Mouse (Mus musculus): Measurements from ENCODE around the gene Efcc1. TPM values are rescaled to one million over a fixed set of nuclear protein-coding genes. Genes with fewer than 3 reads are reported as not detected.

The Efcc1 gene
- polyA plus RNA-seq, 1 experiment = 14.5 TPM

GRCm38 (mm10) chr6:87774909-87775308 is 44.2 kb downstream of the Efcc1 start:
- DNase-seq = no peak
- TF ChIP-seq CTCF (IDR thresholded peaks at IDR 0.05; ENCODE audit: insufficient read depth, low read length) (no peak), POLR2A (IDR thresholded peaks at IDR 0.05; ENCODE audit: borderline replicate concordance, extremely low read depth, low read depth, low read length) (no peak)
- WGBS = 71% methylated on average over 9 of the region's 9 CpGs
- no peak overlapping the region for H3K4me3 ChIP-seq (replicated peaks; ENCODE audit: extremely low read depth, low read depth, low read length)
- H3K4me1 ChIP-seq (ENCODE audit: control insufficient read depth, insufficient read depth, low read length) = no peaks in the 10 kb centered on the region

DNA sequence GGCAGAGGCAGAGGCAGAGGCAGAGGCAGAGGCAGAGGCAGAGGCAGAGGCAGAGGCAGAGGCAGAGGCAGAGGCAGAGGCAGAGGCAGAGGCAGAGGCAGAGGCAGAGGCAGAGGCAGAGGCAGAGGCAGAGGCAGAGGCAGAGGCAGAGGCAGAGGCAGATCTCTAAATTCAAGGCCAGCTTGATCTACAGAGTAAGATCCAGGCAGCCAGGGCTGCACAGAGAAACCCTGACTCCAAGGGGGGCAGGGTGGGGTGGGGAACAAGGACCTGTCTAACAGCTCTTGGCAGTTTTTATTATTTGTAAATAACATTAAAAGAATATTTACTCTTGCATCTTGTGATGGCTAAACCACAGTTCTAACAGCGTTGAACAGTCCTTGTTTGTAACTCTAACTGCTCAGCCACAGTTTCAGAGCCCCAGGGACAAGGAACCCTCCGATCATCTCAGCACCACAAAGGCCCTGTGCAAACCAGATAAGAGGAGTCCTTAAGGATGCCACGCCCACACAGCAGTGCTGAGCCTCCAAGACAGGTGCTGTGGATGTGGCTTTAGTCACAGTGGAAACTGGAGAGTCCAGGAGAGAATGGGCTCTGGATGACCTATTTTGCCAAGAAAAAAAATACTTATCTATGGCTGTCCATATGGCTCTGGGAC is 45.0 kb downstream of the Efcc1 start:
- TF ChIP-seq POLR2A (IDR thresholded peaks at IDR 0.05; ENCODE audit: borderline replicate concordance, extremely low read depth, low read depth, low read length) (no peak), CTCF (IDR thresholded peaks at IDR 0.05; ENCODE audit: insufficient read depth, low read length) (no peak)
- Histone ChIP-seq H3K4me3 (replicated peaks; ENCODE audit: extremely low read depth, low read depth, low read length) (no peak overlapping the region), H3K4me1 (ENCODE audit: control insufficient read depth, insufficient read depth, low read length) (no peaks in the 10 kb centered on the region)
- DNase-seq = no peak
- 43% methylated on average over 3 of the region's 3 CpGs for WGBS

DNA sequence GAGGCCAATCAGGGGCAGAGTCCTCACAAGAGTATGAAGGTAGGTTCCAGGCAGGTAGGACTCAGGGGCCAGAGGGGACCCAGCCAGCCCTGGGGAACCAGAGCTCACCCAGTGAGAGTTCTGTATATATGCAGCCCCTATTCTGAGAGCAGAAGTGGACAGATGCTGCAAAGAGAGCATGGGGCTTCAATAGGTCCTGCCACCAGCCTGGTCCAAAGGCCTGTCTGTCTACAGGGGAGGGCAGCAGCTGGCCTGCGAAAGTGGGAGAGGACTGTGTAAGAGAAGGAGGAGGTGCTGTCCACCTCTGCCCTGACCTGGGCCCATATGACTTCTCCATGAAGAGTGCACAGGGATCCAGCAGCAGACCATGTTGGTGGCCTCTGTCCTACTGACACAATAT is 46.0 kb downstream of the Efcc1 start:
- 86% methylated on average over 1 of the region's 1 CpGs for WGBS
- TF ChIP-seq POLR2A (IDR thresholded peaks at IDR 0.05; ENCODE audit: borderline replicate concordance, extremely low read depth, low read depth, low read length) (no peak), CTCF (IDR thresholded peaks at IDR 0.05; ENCODE audit: insufficient read depth, low read length) (no peak)
- DNase-seq = no peak
- H3K4me3 ChIP-seq (replicated peaks; ENCODE audit: extremely low read depth, low read depth, low read length) = no peak overlapping the region
- H3K4me1 ChIP-seq (ENCODE audit: control insufficient read depth, insufficient read depth, low read length) = no peaks in the 10 kb centered on the region

- Histone ChIP-seq H3K4me1 (ENCODE audit: control insufficient read depth, insufficient read depth, low read length) (no peaks in the 10 kb centered on the region), H3K4me3 (replicated peaks; ENCODE audit: extremely low read depth, low read depth, low read length) (no peak within 1 kb of the TSS)
- WGBS = 34% methylated on average over 2 of the region's 2 CpGs
- TF ChIP-seq CTCF (IDR thresholded peaks at IDR 0.05; ENCODE audit: insufficient read depth, low read length) (no peak), POLR2A (IDR thresholded peaks at IDR 0.05; ENCODE audit: borderline replicate concordance, extremely low read depth, low read depth, low read length) (no peak)
- no peak for DNase-seq
Measured at GRCm38 (mm10) chr6:87777842-87778241, 47.2 kb downstream of the Efcc1 start, which contains the start of gene Gp9. Gene Gp9, plus strand, starts transcription at chr6:87778072.

DNA sequence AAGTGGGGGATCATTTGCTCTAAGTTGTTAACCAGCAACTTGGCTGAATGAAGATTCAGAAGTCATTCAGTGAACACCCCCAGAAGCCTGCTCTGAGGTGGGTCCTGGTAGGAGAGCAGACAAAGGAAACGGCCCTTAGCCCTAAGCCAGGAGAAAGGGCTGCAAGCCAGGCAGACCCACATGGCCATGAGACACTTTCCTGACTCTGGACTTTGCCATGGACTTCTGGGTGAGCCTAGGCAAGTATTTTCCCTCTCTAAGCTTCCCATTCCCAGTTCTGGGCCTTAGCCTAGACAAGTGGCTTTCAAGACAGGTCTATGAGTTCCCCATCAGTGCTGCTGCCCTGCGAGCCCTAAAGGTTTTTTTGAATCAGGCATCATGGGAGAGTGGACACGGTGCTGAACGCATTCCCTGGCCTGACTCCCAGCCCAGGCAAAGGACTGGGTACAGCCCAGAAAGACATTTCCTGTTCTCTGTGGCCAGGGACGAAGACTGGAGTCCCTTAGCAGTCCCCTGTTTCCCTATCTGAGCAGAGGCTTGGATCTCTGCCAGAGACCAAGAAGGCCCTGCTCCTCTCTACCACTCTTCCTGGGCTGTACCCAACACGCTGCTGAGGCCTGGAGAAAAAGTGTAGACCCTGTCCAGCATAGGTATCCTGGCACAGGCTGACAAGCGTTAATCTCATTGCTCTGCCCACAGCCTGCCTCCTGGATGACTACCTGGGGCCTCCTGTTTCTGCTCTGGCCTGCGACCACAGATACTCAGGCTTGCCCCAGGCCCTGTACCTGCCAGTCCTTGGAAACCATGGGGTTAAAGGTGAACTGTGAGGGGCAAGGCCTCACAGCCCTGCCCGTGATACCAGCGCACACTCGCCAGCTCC is 47.9 kb downstream of the Efcc1 start:
- DNase-seq = no peak
- WGBS = 51% methylated on average over 11 of the region's 11 CpGs
- no peak for TF ChIP-seq CTCF (IDR thresholded peaks at IDR 0.05; ENCODE audit: insufficient read depth, low read length)
- no peak for TF ChIP-seq POLR2A (IDR thresholded peaks at IDR 0.05; ENCODE audit: borderline replicate concordance, extremely low read depth, low read depth, low read length)
- Histone ChIP-seq H3K4me1 (ENCODE audit: control insufficient read depth, insufficient read depth, low read length) (no peaks in the 10 kb centered on the region), H3K4me3 (replicated peaks; ENCODE audit: extremely low read depth, low read depth, low read length) (no peak overlapping the region)

GRCm38 (mm10) chr6:87779174-87780165 is 48.8 kb downstream of the Efcc1 start:
- H3K4me1 ChIP-seq (ENCODE audit: control insufficient read depth, insufficient read depth, low read length) = no peaks in the 10 kb centered on the region
- no peak for TF ChIP-seq POLR2A (IDR thresholded peaks at IDR 0.05; ENCODE audit: borderline replicate concordance, extremely low read depth, low read depth, low read length)
- TF ChIP-seq CTCF (IDR thresholded peaks at IDR 0.05; ENCODE audit: insufficient read depth, low read length) = peak; percentile 37
- 86% methylated on average over 11 of the region's 11 CpGs for WGBS
- no peak overlapping the region for H3K4me3 ChIP-seq (replicated peaks; ENCODE audit: extremely low read depth, low read depth, low read length)
- DNase-seq = no peak

DNA sequence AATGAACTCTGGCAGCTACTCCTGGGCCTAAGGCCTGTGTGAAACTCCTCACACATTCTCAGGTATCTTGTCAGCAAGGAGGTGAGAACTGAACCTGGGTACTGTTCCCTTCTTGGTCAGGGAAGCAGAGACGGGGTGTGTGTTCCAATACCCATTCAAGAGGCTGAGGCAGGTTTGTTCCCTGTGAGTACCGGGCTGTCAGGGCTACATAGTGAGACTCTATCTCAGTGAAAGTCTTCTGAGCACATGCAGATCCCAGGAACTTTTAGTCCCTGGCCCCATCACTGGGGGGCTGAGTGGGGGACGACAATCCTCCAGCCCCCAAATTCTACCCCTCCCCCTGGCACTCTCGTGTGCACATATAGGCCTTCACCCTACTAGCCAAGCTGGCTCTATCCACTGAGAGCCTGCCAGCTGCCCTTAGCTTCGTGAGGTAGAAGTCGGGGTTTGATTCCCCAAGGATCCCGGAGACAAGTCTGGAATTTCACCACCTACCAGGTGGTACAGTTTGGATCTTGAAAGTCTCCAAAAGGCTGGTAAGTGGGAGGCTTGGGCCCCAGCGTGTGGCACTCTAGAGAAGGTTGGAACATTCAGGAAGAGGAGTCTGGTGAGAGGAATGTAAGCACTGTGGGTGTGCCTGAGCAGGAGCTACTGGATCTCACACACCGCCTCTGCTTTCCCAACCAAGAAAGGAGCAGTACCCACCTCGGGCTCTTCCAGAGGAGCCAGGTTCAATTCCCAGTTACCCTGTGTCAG is 50.1 kb downstream of the Efcc1 start:
- H3K4me3 ChIP-seq (replicated peaks; ENCODE audit: extremely low read depth, low read depth, low read length) = no peak overlapping the region
- no peak for DNase-seq
- TF ChIP-seq POLR2A (IDR thresholded peaks at IDR 0.05; ENCODE audit: borderline replicate concordance, extremely low read depth, low read depth, low read length) = no peak
- no peaks in the 10 kb centered on the region for H3K4me1 ChIP-seq (ENCODE audit: control insufficient read depth, insufficient read depth, low read length)
- WGBS = 73% methylated on average over 10 of the region's 10 CpGs

GRCm38 (mm10) chr6:87784033-87784432 is 53.4 kb downstream of the Efcc1 start:
- no peak for DNase-seq
- Histone ChIP-seq H3K4me1 (ENCODE audit: control insufficient read depth, insufficient read depth, low read length) (peaks cover 4% of the 10 kb centered on the region), H3K4me3 (replicated peaks; ENCODE audit: extremely low read depth, low read depth, low read length) (no peak overlapping the region)
- TF ChIP-seq CTCF (IDR thresholded peaks at IDR 0.05; ENCODE audit: insufficient read depth, low read length) (no peak), POLR2A (IDR thresholded peaks at IDR 0.05; ENCODE audit: borderline replicate concordance, extremely low read depth, low read depth, low read length) (no peak)
- 56% methylated on average over 8 of the region's 8 CpGs for WGBS
